Mouse (Mus musculus) myocyte (in vitro differentiated cells): ENCODE results near the gene Serpind1. TPM values are rescaled to one million over a fixed set of nuclear protein-coding genes. Genes with fewer than 3 reads are reported as not detected.

Experiments
- H3K27me3 ChIP-seq: one replicate; pipeline ENCODE4 v1.6.1; 2011; ENCODE audit not compliant: control insufficient read depth, insufficient read depth, insufficient read length
- H3K36me3 ChIP-seq: one replicate; pipeline ENCODE4 v1.6.1; 2011; ENCODE audit not compliant: control insufficient read depth, insufficient read depth
- H3K4me2 ChIP-seq: one replicate; pipeline ENCODE4 v1.6.1; 2011; ENCODE audit warnings: low read depth, control low read depth
- H3K4me3 ChIP-seq: one replicate; pipeline ENCODE4 v1.5.1; 2011; ENCODE audit warnings: mild to moderate bottlenecking, control low read depth, moderate library complexity
- H3K79me2 ChIP-seq: one replicate; pipeline ENCODE4 v1.6.1; 2011; ENCODE audit not compliant: control insufficient read depth, insufficient read depth
- H3ac ChIP-seq: one replicate; pipeline ENCODE4 v1.6.1; 2011; ENCODE audit not compliant: control insufficient read depth, insufficient read length
- CEBPB ChIP-seq: IDR thresholded peaks from 2 replicates; pipeline ENCODE4 v1.6.1; 2011; ENCODE audit warnings: mild to moderate bottlenecking, moderate library complexity; ENCODE audit not compliant: poor library complexity, insufficient read depth, severe bottlenecking
- E2F4 ChIP-seq: IDR thresholded peaks from one replicate; pipeline ENCODE4 v1.6.1; 2011; ENCODE audit warnings: mild to moderate bottlenecking, control low read depth, moderate library complexity; ENCODE audit not compliant: insufficient read depth
- MAX ChIP-seq: IDR thresholded peaks from one replicate; pipeline ENCODE4 v1.6.1; 2011; ENCODE audit warnings: low read depth, mild to moderate bottlenecking, control low read depth
- MYOD1 ChIP-seq, 3 experiments: IDR thresholded peaks; one replicate each; pipeline ENCODE4 v1.6.1; 2011; ENCODE audit warnings: control low read depth in 2 of 3, low read depth in 2 of 3, mild to moderate bottlenecking in 2 of 3, moderate library complexity in 1 of 3; ENCODE audit not compliant: insufficient read length in 2 of 3, control insufficient read depth in 1 of 3
- MYOG ChIP-seq, 3 experiments: IDR thresholded peaks; one replicate each; pipeline ENCODE4 v1.6.1; 2011; ENCODE audit warnings: control low read depth in 2 of 3, low read depth in 2 of 3, mild to moderate bottlenecking in 2 of 3; ENCODE audit not compliant: insufficient read length in 2 of 3, control insufficient read depth in 1 of 3, insufficient read depth in 1 of 3
- POLR2A ChIP-seq: IDR thresholded peaks from one replicate; pipeline ENCODE4 v1.6.1; 2011; ENCODE audit warnings: low read depth, mild to moderate bottlenecking, control low read depth, moderate library complexity; ENCODE audit not compliant: insufficient read length
- POLR2AphosphoS2 ChIP-seq: IDR thresholded peaks from one replicate; pipeline ENCODE4 v1.6.1; 2011; ENCODE audit warnings: low read depth, control low read depth; ENCODE audit not compliant: insufficient read length
- REST ChIP-seq: IDR thresholded peaks from one replicate; pipeline ENCODE4 v1.6.1; 2011; ENCODE audit warnings: mild to moderate bottlenecking, control low read depth, moderate library complexity; ENCODE audit not compliant: insufficient read depth, insufficient read length
- SRF ChIP-seq: IDR thresholded peaks from one replicate; pipeline ENCODE4 v1.6.1; 2011; ENCODE audit warnings: low read depth; ENCODE audit not compliant: control insufficient read depth, insufficient read length
- TCF12 ChIP-seq: IDR thresholded peaks from one replicate; pipeline ENCODE4 v1.6.1; 2011; ENCODE audit warnings: mild to moderate bottlenecking, control low read depth; ENCODE audit not compliant: poor library complexity, insufficient read depth, severe bottlenecking
- TCF3 ChIP-seq: IDR thresholded peaks from one replicate; pipeline ENCODE4 v1.6.1; 2011; ENCODE audit warnings: low read depth, control low read depth; ENCODE audit not compliant: insufficient read length
- USF1 ChIP-seq: IDR thresholded peaks from one replicate; pipeline ENCODE4 v1.6.1; 2011; ENCODE audit warnings: low read depth, mild to moderate bottlenecking, control low read depth, moderate library complexity
- polyA plus RNA-seq: library from polyadenylated mRNA; unstranded; fragments of >200 nt; fragmentation: generic; extraction: Trizol; gene quantifications from one replicate; pipeline ENCODE4 v1.2.1, GENCODE M21; 2012; ENCODE audit warnings: missing spikeins

Serpind1 gene
- polyA plus RNA-seq, 1 experiment, result 0.10 TPM

GRCm38 (mm10) chr16:17356031-17356430 lies 24.9 kb downstream of the Serpind1 start:
- TF ChIP-seq SRF (no peak), CEBPB (no peak), POLR2A (no peak), MYOD1 (IDR thresholded peaks at IDR 0.05; ENCODE audit: control insufficient read depth in 1 of 3, insufficient read length in 2 of 3, low read depth in 2 of 3) (no peak), POLR2AphosphoS2 (no peak), E2F4 (no peak), MAX (no peak), USF1 (no peak), MYOG (IDR thresholded peaks at IDR 0.05; ENCODE audit: control insufficient read depth in 1 of 3, insufficient read depth in 1 of 3, insufficient read length in 2 of 3, low read depth in 2 of 3) (no peak), TCF3 (no peak), TCF12 (no peak), REST (no peak)
- H3K79me2 ChIP-seq, result no peaks in the 10 kb centered on the region
- H3ac ChIP-seq, result no peak overlapping the region
- no peak overlapping the region for H3K4me2 ChIP-seq
- no peak overlapping the region for H3K4me3 ChIP-seq
- no peaks in the 10 kb centered on the region for H3K27me3 ChIP-seq
- peaks cover 24% of the 10 kb centered on the region for H3K36me3 ChIP-seq

- TF ChIP-seq POLR2A (no peak), MYOD1 (IDR thresholded peaks at IDR 0.05; ENCODE audit: control insufficient read depth in 1 of 3, insufficient read length in 2 of 3, low read depth in 2 of 3) (no peak), REST (no peak)
- Histone ChIP-seq H3ac (no peak overlapping the region), H3K79me2 (no peaks in the 10 kb centered on the region), H3K4me2 (no peak overlapping the region), H3K4me3 (no peak overlapping the region), H3K27me3 (no peaks in the 10 kb centered on the region), H3K36me3 (peaks cover 4% of the 10 kb centered on the region)
These were observed 27.6 kb downstream of the Serpind1 start for GRCm38 (mm10) chr16:17358787-17359186.

GRCm38 (mm10) chr16:17382306-17382705 lies 51.1 kb downstream of the Serpind1 start:
- Histone ChIP-seq H3K79me2 (no peaks in the 10 kb centered on the region), H3K4me3 (no peak overlapping the region), H3K4me2 (no peak overlapping the region), H3K36me3 (peaks cover 12% of the 10 kb centered on the region), H3K27me3 (no peaks in the 10 kb centered on the region), H3ac (no peak overlapping the region)
- TF ChIP-seq SRF (no peak), MAX (no peak), POLR2A (no peak), MYOG (IDR thresholded peaks at IDR 0.05; ENCODE audit: control insufficient read depth in 1 of 3, insufficient read depth in 1 of 3, insufficient read length in 2 of 3, low read depth in 2 of 3) (no peak), REST (no peak), TCF12 (no peak), CEBPB (no peak), MYOD1 (IDR thresholded peaks at IDR 0.05; ENCODE audit: control insufficient read depth in 1 of 3, insufficient read length in 2 of 3, low read depth in 2 of 3) (no peak), USF1 (no peak), POLR2AphosphoS2 (no peak), TCF3 (no peak), E2F4 (no peak)

- no peak overlapping the region for H3K4me2 ChIP-seq
- no peaks in the 10 kb centered on the region for H3K27me3 ChIP-seq
- H3K4me3 ChIP-seq, result no peak overlapping the region
- H3K79me2 ChIP-seq, result no peaks in the 10 kb centered on the region
- no peak overlapping the region for H3ac ChIP-seq
- peaks cover 9% of the 10 kb centered on the region for H3K36me3 ChIP-seq
- TF ChIP-seq MAX, result no peak
- TF ChIP-seq TCF3, result no peak
- no peak for TF ChIP-seq TCF12
- TF ChIP-seq REST, result no peak
These were observed 52.6 kb downstream of the Serpind1 start for GRCm38 (mm10) chr16:17383594-17384326.

- H3K4me2 ChIP-seq, result no peak overlapping the region
- no peaks in the 10 kb centered on the region for H3K36me3 ChIP-seq
- no peaks in the 10 kb centered on the region for H3K79me2 ChIP-seq
- no peak for TF ChIP-seq MAX
- no peak for TF ChIP-seq POLR2A
- no peak for TF ChIP-seq TCF3
- no peak for TF ChIP-seq MYOG (IDR thresholded peaks at IDR 0.05; ENCODE audit: control insufficient read depth in 1 of 3, insufficient read depth in 1 of 3, insufficient read length in 2 of 3, low read depth in 2 of 3)
- TF ChIP-seq TCF12, result no peak
- no peak for TF ChIP-seq USF1
- TF ChIP-seq POLR2AphosphoS2, result no peak
- TF ChIP-seq MYOD1 (IDR thresholded peaks at IDR 0.05; ENCODE audit: control insufficient read depth in 1 of 3, insufficient read length in 2 of 3, low read depth in 2 of 3), result no peak
- TF ChIP-seq E2F4, result no peak
- TF ChIP-seq REST, result no peak
- no peak for TF ChIP-seq CEBPB
- no peaks in the 10 kb centered on the region for H3K27me3 ChIP-seq
- H3K4me3 ChIP-seq, result no peak overlapping the region
- H3ac ChIP-seq, result no peak overlapping the region
These were observed 61.6 kb downstream of the Serpind1 start for GRCm38 (mm10) chr16:17392784-17393183.

Other genes with a start within 250 kb of the Serpind1 start
- gene Ppil2, start 220.1 kb upstream of the Serpind1 start, polyA plus RNA-seq, result 48.5 TPM
- 13.5 TPM for gene 2610318N02Rik, start 206.2 kb upstream of the Serpind1 start, polyA plus RNA-seq
- 17.3 TPM for gene Sdf2l1, start 199.0 kb upstream of the Serpind1 start, polyA plus RNA-seq
- gene Ydjc, start 186.8 kb upstream of the Serpind1 start, polyA plus RNA-seq, result 8.2 TPM
- gene Ccdc116, start 184.1 kb upstream of the Serpind1 start, polyA plus RNA-seq, result 0.17 TPM
- gene Ube2l3, start 128.7 kb upstream of the Serpind1 start, polyA plus RNA-seq, result 124 TPM
- 0.07 TPM for gene Rimbp3, start 122.8 kb upstream of the Serpind1 start, polyA plus RNA-seq
- gene Hic2, start 97.8 kb upstream of the Serpind1 start, polyA plus RNA-seq, result 1.1 TPM
- gene Tmem191c, start 55.3 kb upstream of the Serpind1 start, polyA plus RNA-seq, result 2.7 TPM
- 12.0 TPM for gene Snap29, start 74.6 kb downstream of the Serpind1 start, polyA plus RNA-seq
- 37.8 TPM for gene Pi4ka, start 74.9 kb downstream of the Serpind1 start, polyA plus RNA-seq
- gene Crkl, start 120.6 kb downstream of the Serpind1 start, polyA plus RNA-seq, result 14.8 TPM
- gene Aifm3, start 158.2 kb downstream of the Serpind1 start, polyA plus RNA-seq, result 0.02 TPM
- 84.7 TPM for gene Lztr1, start 177.3 kb downstream of the Serpind1 start, polyA plus RNA-seq
- gene Thap7, start 199.8 kb downstream of the Serpind1 start, polyA plus RNA-seq, result 42.6 TPM
- 0.08 TPM for gene Lrrc74b, start 229.9 kb downstream of the Serpind1 start, polyA plus RNA-seq
- 3.3 TPM for gene P2rx6, start 230.5 kb downstream of the Serpind1 start, polyA plus RNA-seq